Mouse (Mus musculus) stomach, embryonic 15.5 days (tissue): ENCODE results near the gene Slc25a25. TPM values are rescaled to one million over a fixed set of nuclear protein-coding genes. Genes with fewer than 3 reads are reported as not detected.

ENCODE experiments used
- polyA plus RNA-seq: library from polyadenylated mRNA; unstranded; fragments of >200 nt; fragmentation: Nextera tagmentation; extraction: Ambion mirVana; gene quantifications from 2 replicates; pipeline ENCODE4 v1.2.1, GENCODE M21; 2015

The Slc25a25 gene
- polyA plus RNA-seq, 1 experiment from 2014 or later, result 17.6 TPM

Other genes starting within 250 kb of the Slc25a25 start
- gene Pomt1, start 214.9 kb downstream of the Slc25a25 start, polyA plus RNA-seq, result 23.5 and 27.8 TPM in 2 replicates
- 59.6 and 65.4 TPM in 2 replicates for gene Uck1, start 191.3 kb downstream of the Slc25a25 start, polyA plus RNA-seq
- 24.9 and 25.2 TPM in 2 replicates for gene Golga2, start 164.1 kb downstream of the Slc25a25 start, polyA plus RNA-seq
- gene Swi5, start 163.4 kb downstream of the Slc25a25 start, polyA plus RNA-seq, result 418 and 429 TPM in 2 replicates
- gene Ciz1, start 99.1 kb downstream of the Slc25a25 start, polyA plus RNA-seq, result 33.8 and 41.6 TPM in 2 replicates
- gene Dnm1, start 98.1 kb downstream of the Slc25a25 start, polyA plus RNA-seq, result 12.1 and 12.8 TPM in 2 replicates
- 36.1 and 42.9 TPM in 2 replicates for gene 1110008P14Rik, start 69.5 kb downstream of the Slc25a25 start, polyA plus RNA-seq
- 25.1 and 30.7 TPM in 2 replicates for gene Lcn2, start 63.2 kb downstream of the Slc25a25 start, polyA plus RNA-seq
- 28.5 and 31.4 TPM in 2 replicates for gene Ptges2, start 55.5 kb downstream of the Slc25a25 start, polyA plus RNA-seq
- 5.1 and 5.4 TPM in 2 replicates for gene Naif1, start 988 bp downstream of the Slc25a25 start, polyA plus RNA-seq
- gene Fam102a, start 83.9 kb upstream of the Slc25a25 start, polyA plus RNA-seq, result 11.2 and 13.0 TPM in 2 replicates
- gene Dpm2, start 119.4 kb upstream of the Slc25a25 start, polyA plus RNA-seq, result 109 and 112 TPM in 2 replicates
- 0.36 and 0.61 TPM in 2 replicates for gene Pip5kl1, start 123.4 kb upstream of the Slc25a25 start, polyA plus RNA-seq
- gene 9430097D07Rik, start 124.2 kb upstream of the Slc25a25 start, polyA plus RNA-seq, result 0.09 and 0.12 TPM in 2 replicates
- gene St6galnac4, start 135.7 kb upstream of the Slc25a25 start, polyA plus RNA-seq, result 18.3 and 20.3 TPM in 2 replicates
- gene St6galnac6, start 148.3 kb upstream of the Slc25a25 start, polyA plus RNA-seq, result 17.4 and 19.7 TPM in 2 replicates
- 21.8 and 22.1 TPM in 2 replicates for gene Ak1, start 170.3 kb upstream of the Slc25a25 start, polyA plus RNA-seq
- 59.6 and 65.3 TPM in 2 replicates for gene Eng, start 195.2 kb upstream of the Slc25a25 start, polyA plus RNA-seq